Mouse (Mus musculus) ES-Bruce4 (cell line): ENCODE results near the gene Prkag2.

Source experiments
- CTCF ChIP-seq: IDR thresholded peaks from one replicate; pipeline ENCODE4 v1.8.1; 2011; ENCODE audit warnings: low read depth, low read length
- EP300 ChIP-seq: IDR thresholded peaks from 2 replicates; pipeline ENCODE4 v1.6.1; 2011; ENCODE audit warnings: low read depth, low read length; ENCODE audit not compliant: insufficient read depth
- POLR2A ChIP-seq: IDR thresholded peaks from one replicate; pipeline ENCODE4 v1.8.1; 2011; ENCODE audit warnings: low read length; ENCODE audit not compliant: insufficient read depth

DNA sequence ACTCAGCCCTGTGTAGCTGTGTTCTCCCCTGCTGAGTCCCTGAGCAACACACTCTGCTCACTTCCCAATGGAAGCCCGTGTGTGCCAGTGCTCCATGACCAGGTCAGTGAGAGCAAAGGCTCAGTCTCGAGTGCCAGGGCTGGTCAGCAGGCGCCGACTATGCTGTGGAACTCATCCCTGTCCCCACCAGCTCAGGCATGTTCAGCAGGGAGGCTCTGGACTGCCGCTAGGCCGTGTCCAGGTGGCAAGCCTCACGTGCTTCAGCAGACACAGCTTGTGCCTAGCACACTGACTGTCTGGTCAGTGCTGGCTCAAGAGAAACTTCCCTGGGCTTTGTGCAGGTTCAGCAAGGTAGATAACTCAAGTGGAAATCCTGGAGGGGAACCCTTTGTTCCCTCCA is 143.6 kb downstream of the Prkag2 start:
- no peak for TF ChIP-seq POLR2A
- TF ChIP-seq EP300 = no peak
- no peak for TF ChIP-seq CTCF
